Mouse (Mus musculus) midbrain, embryonic 12.5 days (tissue): ENCODE measurements around the gene Oaz2. TPM values are rescaled to one million over a fixed set of nuclear protein-coding genes. Genes with fewer than 3 reads are reported as not detected.

ENCODE experiments used
- ATAC-seq: fragments of 200-750 bp; cut with Nextera tagmentation; 2 replicates; pipeline ENCODE4 v1.8.0; 2017; ENCODE audit warnings: low read depth, moderate TSS enrichment, moderate library complexity; ENCODE audit not compliant: low FRiP score
- H3K27ac ChIP-seq: fragments of 300-500 bp; sonication (generic); replicated peaks from 2 replicates; pipeline ENCODE4 v1.5.1; 2016; ENCODE audit warnings: mild to moderate bottlenecking
- H3K27me3 ChIP-seq: fragments of 300-500 bp; sonication (generic); 2 replicates; pipeline ENCODE4 v1.6.1; 2016; ENCODE audit warnings: mild to moderate bottlenecking
- H3K36me3 ChIP-seq: fragments of 300-500 bp; sonication (generic); 2 replicates; pipeline ENCODE4 v1.6.1; 2016
- H3K4me1 ChIP-seq: fragments of 300-500 bp; sonication (generic); 2 replicates; pipeline ENCODE4 v1.6.1; 2016
- H3K4me2 ChIP-seq: fragments of 300-500 bp; sonication (generic); replicated peaks from 2 replicates; pipeline ENCODE4 v1.6.1; 2016; ENCODE audit warnings: mild to moderate bottlenecking, moderate library complexity
- H3K4me3 ChIP-seq: fragments of 300-500 bp; sonication (generic); 2 replicates; pipeline ENCODE4 v1.5.1; 2016; ENCODE audit warnings: mild to moderate bottlenecking
- H3K9ac ChIP-seq: fragments of 300-500 bp; sonication (generic); replicated peaks from 2 replicates; pipeline ENCODE4 v1.6.1; 2016; ENCODE audit warnings: mild to moderate bottlenecking, moderate library complexity
- H3K9me3 ChIP-seq: fragments of 300-500 bp; sonication (generic); 2 replicates; pipeline ENCODE4 v1.6.1; 2016; ENCODE audit warnings: mild to moderate bottlenecking
- WGBS: fragments of 180-500 bp; shearing (Covaris S2); methylation state at CpG from one replicate; pipeline ENCODE4 v1.1.7; 2016; 5-methylcytosine and 5-hydroxymethylcytosine counted together
- polyA plus RNA-seq: library from polyadenylated mRNA; unstranded; fragments of >200 nt; fragmentation: Nextera tagmentation; extraction: Ambion mirVana; gene quantifications from 2 replicates; pipeline ENCODE4 v1.2.1, GENCODE M21; 2016

The Oaz2 gene
- polyA plus RNA-seq: 262 and 269 TPM in 2 replicates

- H3K27ac ChIP-seq: no peak within 1 kb of the TSS
- H3K9ac ChIP-seq: no peak within 1 kb of the TSS
- no peaks in the 10 kb centered on the region for H3K4me1 ChIP-seq
- H3K27me3 ChIP-seq: no peaks in the 10 kb centered on the region
- H3K4me2 ChIP-seq: no peak within 1 kb of the TSS
- no peak within 1 kb of the TSS for H3K4me3 ChIP-seq
- H3K9me3 ChIP-seq: no peaks in the 10 kb centered on the region
- ATAC-seq: no peak
- no peaks in the 10 kb centered on the region for H3K36me3 ChIP-seq
- WGBS: 95% methylated on average over 8 of the region's 8 CpGs
These were observed at the start of gene Oaz2 for GRCm38 (mm10) chr9:65667701-65668100. TSS of gene Oaz2 (plus strand) at chr9:65668001.

GRCm38 (mm10) chr9:65619311-65619710, 48.5 kb upstream of the Oaz2 start:
- H3K27me3 ChIP-seq: no peaks in the 10 kb centered on the region
- no peaks in the 10 kb centered on the region for H3K36me3 ChIP-seq
- no peak overlapping the region for H3K27ac ChIP-seq
- no peak overlapping the region for H3K4me3 ChIP-seq
- H3K9me3 ChIP-seq: no peaks in the 10 kb centered on the region
- H3K4me1 ChIP-seq: no peaks in the 10 kb centered on the region
- H3K9ac ChIP-seq: no peak overlapping the region
- WGBS: 68% methylated on average over 3 of the region's 3 CpGs
- no peak overlapping the region for H3K4me2 ChIP-seq
- ATAC-seq: no peak

GRCm38 (mm10) chr9:65621196-65621595, 46.6 kb upstream of the Oaz2 start:
- Histone ChIP-seq H3K9ac (no peak overlapping the region), H3K36me3 (no peaks in the 10 kb centered on the region), H3K9me3 (no peaks in the 10 kb centered on the region), H3K4me1 (no peaks in the 10 kb centered on the region), H3K4me3 (no peak overlapping the region), H3K27ac (no peak overlapping the region), H3K27me3 (peaks cover 6% of the 10 kb centered on the region), H3K4me2 (no peak overlapping the region)
- ATAC-seq: no peak
- 89% methylated on average over 4 of the region's 4 CpGs for WGBS

GRCm38 (mm10) chr9:65621666-65622065, 46.1 kb upstream of the Oaz2 start:
- WGBS: 90% methylated on average over 2 of the region's 2 CpGs
- Histone ChIP-seq H3K36me3 (no peaks in the 10 kb centered on the region), H3K27me3 (peaks cover 9% of the 10 kb centered on the region), H3K27ac (no peak overlapping the region), H3K4me1 (no peaks in the 10 kb centered on the region), H3K4me3 (no peak overlapping the region), H3K4me2 (no peak overlapping the region), H3K9me3 (no peaks in the 10 kb centered on the region), H3K9ac (no peak overlapping the region)
- ATAC-seq: no peak

DNA sequence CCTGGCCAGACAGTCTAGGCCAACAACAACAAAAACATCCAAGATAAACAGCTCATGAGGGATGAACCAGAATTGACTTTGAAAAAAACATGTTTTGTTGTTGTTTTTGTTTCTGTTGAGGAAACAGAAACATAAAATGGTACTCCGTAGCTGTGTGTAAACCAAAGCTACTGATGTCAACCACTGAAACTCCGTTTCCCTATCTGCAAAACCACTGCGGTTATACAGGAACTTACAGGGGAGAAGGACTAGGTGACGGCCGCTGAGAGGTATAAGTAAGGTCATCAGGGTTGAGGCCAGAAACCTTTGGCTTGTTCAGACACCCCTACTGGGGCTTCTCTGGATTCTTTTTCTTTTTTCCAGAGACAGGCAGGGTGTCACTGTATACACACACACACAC, 45.0 kb upstream of the Oaz2 start:
- Histone ChIP-seq H3K4me3 (no peak overlapping the region), H3K4me2 (no peak overlapping the region), H3K4me1 (no peaks in the 10 kb centered on the region), H3K27ac (no peak overlapping the region), H3K27me3 (peaks cover 18% of the 10 kb centered on the region), H3K9ac (no peak overlapping the region), H3K9me3 (no peaks in the 10 kb centered on the region), H3K36me3 (no peaks in the 10 kb centered on the region)
- no peak for ATAC-seq
- WGBS: 88% methylated on average over 5 of the region's 5 CpGs

GRCm38 (mm10) chr9:65624266-65624665, 43.5 kb upstream of the Oaz2 start:
- H3K9ac ChIP-seq: no peak overlapping the region
- no peak for ATAC-seq
- H3K9me3 ChIP-seq: no peaks in the 10 kb centered on the region
- no peak overlapping the region for H3K27ac ChIP-seq
- 71% methylated on average over 2 of the region's 2 CpGs for WGBS
- no peaks in the 10 kb centered on the region for H3K36me3 ChIP-seq
- H3K4me2 ChIP-seq: no peak overlapping the region
- peaks cover 4% of the 10 kb centered on the region for H3K4me1 ChIP-seq
- no peak overlapping the region for H3K4me3 ChIP-seq
- H3K27me3 ChIP-seq: peaks cover 30% of the 10 kb centered on the region

GRCm38 (mm10) chr9:65629025-65629766, 38.6 kb upstream of the Oaz2 start, which contains the start of gene Rbpms2:
TSS of gene Rbpms2 (plus strand) at chr9:65629648.
- H3K4me2 ChIP-seq: peak within 1 kb of the TSS; percentile 93
- no peak within 1 kb of the TSS for H3K27ac ChIP-seq
- H3K9me3 ChIP-seq: no peaks in the 10 kb centered on the region
- no peak for ATAC-seq
- WGBS: 2% methylated on average over 39 of the region's 40 CpGs
- peaks cover 18% of the 10 kb centered on the region for H3K4me1 ChIP-seq
- no peaks in the 10 kb centered on the region for H3K36me3 ChIP-seq
- peak within 1 kb of the TSS; percentile 70 for H3K9ac ChIP-seq
- H3K4me3 ChIP-seq: peak within 1 kb of the TSS; percentile 57
- H3K27me3 ChIP-seq: peaks cover 74% of the 10 kb centered on the region

DNA sequence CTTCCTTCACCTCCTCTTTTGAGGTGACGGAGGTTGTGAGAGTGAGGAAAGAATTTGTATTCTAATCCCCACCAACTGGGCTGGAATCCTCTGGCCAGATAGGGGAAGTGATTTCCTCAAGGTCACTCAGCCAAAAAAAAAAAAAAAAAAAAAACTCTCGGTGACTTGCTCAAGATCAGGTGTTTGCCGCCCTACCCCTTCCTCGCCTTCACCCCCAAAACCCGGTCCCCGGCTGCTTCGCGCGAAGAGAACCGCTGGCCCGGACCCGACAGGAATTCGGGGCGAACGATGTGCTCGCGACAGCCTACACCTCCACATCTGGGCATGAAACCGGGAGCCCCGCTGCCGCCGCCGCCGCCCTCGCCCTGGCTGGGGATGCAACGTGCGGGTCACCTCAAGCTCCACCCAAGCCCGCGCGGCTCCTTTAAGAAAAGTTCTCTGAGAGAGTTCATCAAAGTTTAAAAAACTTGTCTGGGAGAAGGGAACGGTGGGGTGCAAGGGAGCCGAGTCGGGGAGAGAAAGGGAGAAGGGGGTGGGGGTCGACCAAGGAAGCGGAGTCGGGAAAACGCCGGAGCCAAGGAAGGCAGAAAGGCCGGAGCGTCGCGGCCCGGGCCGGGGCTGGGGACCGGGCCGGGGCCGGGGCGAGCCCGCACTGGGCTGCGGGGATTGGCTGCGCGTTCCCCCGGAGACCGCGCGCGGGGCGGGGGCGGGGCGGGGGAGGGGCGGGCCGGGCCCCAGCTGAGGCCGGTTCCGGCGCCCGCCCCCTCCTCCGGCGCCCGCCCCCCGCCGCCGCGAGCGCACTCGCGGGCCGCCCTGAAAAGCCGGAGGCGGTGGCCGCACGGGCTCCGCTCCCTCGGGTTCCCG, 37.8 kb upstream of the Oaz2 start:
- Histone ChIP-seq H3K4me1 (peaks cover 18% of the 10 kb centered on the region), H3K27me3 (peaks cover 74% of the 10 kb centered on the region), H3K4me3 (peak overlapping the region; percentile 57), H3K4me2 (peak overlapping the region; percentile 93), H3K9me3 (no peaks in the 10 kb centered on the region), H3K9ac (peak overlapping the region; percentile 70), H3K36me3 (no peaks in the 10 kb centered on the region), H3K27ac (no peak overlapping the region)
- under 1% methylated on average over 39 of the region's 83 CpGs for WGBS
- peak; percentile 81 for ATAC-seq

GRCm38 (mm10) chr9:65630631-65631353, 37.0 kb upstream of the Oaz2 start:
- Histone ChIP-seq H3K4me3 (peak overlapping the region; percentile 57), H3K4me1 (peaks cover 18% of the 10 kb centered on the region), H3K9me3 (no peaks in the 10 kb centered on the region), H3K36me3 (no peaks in the 10 kb centered on the region), H3K27ac (no peak overlapping the region), H3K4me2 (peak overlapping the region; percentile 93), H3K27me3 (peaks cover 72% of the 10 kb centered on the region), H3K9ac (peak overlapping the region; percentile 70)
- ATAC-seq: peak; percentile 82
- WGBS: under 1% methylated on average over 68 of the region's 78 CpGs

DNA sequence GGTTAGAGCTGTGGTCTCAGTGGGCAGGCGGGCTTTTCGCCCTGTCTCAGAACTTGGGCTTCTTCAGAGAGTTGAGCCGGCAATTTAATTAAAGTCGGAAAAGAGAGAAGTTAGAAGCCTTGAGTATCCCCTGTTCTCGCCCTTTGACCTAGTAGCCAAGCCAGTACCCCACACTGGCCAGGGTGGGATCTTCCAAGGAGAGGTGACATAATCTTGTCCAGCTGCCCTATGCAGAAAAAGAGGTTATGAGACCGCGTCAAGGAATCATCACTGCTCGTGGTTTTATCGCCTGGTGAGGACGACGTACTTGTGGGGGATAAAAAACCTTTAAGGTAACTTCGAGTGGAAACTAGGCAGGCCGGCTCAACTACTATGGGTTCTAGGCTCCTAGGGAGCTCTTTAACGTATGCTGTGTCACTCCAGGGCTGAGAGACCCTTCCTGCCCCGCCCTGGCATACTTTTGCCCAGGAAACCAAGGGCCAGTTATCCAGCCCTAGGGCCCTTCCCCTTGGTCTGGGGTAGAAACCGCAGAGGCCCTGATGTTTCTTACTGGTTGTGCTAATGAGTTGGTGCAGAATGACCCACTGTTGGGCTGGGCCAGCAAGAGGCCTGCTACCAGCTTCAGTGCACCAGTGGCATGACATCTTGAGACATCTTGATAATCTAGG, 36.3 kb upstream of the Oaz2 start:
- Histone ChIP-seq H3K27me3 (peaks cover 65% of the 10 kb centered on the region), H3K4me2 (peak overlapping the region; percentile 93), H3K27ac (no peak overlapping the region), H3K9ac (peak overlapping the region; percentile 70; the same call in 1 of the 2 replicates), H3K4me1 (peaks cover 18% of the 10 kb centered on the region), H3K9me3 (no peaks in the 10 kb centered on the region), H3K4me3 (peak overlapping the region; percentile 57), H3K36me3 (no peaks in the 10 kb centered on the region)
- 11% methylated on average over 16 of the region's 16 CpGs for WGBS
- no peak for ATAC-seq

- Histone ChIP-seq H3K4me1 (peaks cover 8% of the 10 kb centered on the region), H3K9me3 (no peaks in the 10 kb centered on the region), H3K36me3 (no peaks in the 10 kb centered on the region), H3K4me3 (no peak overlapping the region), H3K9ac (no peak overlapping the region), H3K4me2 (no peak overlapping the region), H3K27ac (no peak overlapping the region), H3K27me3 (peaks cover 51% of the 10 kb centered on the region)
- 45% methylated on average over 1 of the region's 1 CpGs for WGBS
- no peak for ATAC-seq
These were observed 32.0 kb upstream of the Oaz2 start for GRCm38 (mm10) chr9:65635766-65636165.
